Mouse (Mus musculus) neural tube, embryonic 10.5 days (tissue): ENCODE measurements at regions not wholly inside any gene's neighbourhood (a gene's known extent, or its start where the extent isn't known, plus 50 kb on each side); places are given as distances from the start of the nearest gene placed in this dataset.

ENCODE experiments used
- DNase-seq: peaks from one replicate; pipeline ENCODE4 v3.0.0-alpha.2; 2017; ENCODE audit warnings: low spot score; ENCODE audit errors: extremely low spot score

DNA sequence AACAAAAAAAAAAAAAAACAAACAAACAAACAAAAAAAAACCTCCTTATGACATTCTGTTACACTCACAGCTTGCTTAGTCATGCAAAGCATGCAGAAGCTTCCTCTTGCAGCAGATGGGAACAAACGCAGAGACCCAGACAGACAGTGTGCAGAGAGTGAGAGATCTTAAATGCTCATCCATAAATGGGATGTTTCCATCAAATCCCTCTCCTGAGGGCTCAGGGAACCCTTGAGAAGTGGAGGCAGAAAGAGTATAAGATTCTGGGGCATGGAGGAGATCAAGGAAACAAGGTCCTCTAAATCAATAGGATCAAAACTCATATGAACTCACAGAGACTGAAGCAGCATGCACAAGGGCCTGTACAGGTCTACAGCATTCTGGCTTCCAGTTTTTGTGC, 52.5 kb downstream of the Adm start:
- no peak for DNase-seq

DNA sequence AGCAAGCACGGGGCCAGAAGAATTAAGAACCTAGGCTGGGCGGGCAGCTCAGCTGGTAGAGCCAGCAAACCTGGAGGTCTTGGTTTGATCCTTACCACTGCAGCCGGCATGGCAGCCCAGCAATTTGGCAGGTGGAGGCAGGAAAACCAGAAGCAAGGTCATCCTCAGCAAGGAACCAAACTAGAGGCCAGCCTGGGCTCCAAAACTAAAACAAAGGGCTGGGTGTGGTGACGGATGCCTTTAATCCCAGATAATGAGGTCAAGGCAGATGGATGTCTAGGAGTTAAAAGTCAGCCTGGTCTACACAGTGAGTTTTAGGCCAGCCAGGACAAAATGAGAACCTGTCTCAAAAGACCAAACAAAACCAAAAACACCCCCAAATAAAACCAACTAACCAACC, 55.5 kb downstream of the Adm start:
- DNase-seq: no peak

DNA sequence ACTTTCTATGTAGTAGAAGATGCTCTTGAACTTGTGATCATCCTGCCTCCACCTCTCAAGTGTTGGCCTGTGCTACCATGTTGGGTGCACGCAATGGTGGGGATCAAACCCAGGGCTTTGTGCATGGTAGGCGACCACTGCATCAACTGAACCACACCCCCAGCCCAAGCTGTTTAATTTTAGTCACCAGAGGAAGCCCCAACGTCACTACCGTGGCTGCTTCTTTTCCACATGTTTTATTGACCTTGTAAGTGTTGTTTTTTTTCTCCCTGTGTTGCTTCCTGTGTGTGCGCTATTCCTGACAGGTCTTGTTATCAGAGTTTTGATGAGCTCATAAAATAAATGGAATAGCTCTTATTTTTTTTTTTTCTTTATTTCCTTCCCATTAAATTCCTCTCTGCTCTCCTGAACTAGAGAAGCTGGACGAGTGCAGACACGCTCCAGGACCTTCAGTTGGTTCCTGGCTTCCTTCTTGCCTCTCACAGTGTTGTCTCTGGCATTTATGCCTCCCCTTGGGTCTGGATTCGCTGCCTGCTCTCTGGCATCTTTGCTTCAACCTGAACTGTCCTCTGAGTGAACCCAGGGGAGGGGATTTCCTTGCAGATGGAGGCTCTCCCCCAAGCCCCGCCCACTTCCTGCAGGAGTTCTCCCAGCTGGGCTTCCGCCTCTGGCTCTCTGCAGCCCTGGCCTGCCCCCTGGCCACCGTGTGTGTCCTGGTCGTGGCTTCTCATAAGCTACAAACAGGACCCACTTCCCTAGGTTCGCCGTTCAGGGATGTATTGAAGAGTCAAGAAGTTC, 61.6 kb downstream of the Adm start:
- DNase-seq: peak; percentile 79

DNA sequence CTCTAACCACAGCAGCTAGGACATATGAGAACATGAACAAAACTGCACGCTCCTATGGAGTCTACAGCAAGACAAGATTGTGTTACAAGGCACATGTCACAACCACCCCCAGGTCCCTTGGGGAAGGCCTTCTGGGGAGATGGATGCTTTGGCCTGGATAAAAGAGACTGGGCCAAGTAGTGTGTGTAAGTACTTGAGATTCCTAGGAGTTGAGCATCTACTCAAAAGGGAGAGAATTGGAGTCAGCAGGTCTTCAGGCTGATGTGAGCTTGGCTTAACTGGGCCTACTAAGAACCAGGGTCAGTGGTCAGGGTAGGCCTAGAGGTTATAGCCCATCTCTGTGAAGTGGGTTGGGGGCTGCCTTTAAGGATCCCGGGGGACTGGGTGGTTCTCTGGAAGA, 62.8 kb downstream of the Adm start:
- DNase-seq: no peak

DNA sequence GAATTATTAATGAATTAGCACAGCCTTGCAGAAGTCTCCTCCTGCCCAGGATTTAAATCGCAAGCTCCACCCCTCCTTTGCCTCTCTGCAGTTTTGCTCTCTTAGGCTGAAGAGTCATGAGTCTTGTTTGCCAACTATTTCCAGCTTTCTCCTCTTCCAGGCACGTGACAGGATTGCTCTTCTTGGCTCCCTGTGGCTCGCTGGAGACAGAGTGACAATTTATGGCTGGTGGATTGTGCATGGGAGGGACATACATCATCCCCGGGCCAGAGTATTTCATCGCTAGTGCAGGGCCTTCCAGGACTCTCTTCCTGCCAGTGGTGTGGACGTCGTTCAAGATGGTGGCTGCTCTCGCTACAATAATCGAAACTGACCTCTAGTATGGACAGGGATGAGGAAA, 63.4 kb downstream of the Adm start:
- no peak for DNase-seq

DNA sequence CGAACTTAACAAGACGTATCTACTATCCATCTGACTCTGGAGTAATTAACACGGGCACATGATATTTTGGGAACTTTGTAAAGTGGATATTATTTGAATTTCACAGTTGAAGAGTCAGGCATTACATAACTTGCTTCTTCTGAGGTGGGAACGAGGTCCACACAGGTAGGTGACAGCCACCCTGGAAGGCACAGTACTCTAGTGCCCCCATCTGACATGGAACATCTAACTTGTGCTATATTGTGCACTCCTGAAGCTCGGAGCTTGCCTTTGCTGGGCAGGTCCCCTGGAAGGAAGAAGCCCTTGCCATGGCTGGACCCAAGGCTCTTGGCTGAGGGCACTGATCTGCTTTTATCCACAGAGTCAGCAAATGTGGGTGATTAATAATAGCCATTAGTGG, 66.8 kb downstream of the Adm start:
- no peak for DNase-seq

DNA sequence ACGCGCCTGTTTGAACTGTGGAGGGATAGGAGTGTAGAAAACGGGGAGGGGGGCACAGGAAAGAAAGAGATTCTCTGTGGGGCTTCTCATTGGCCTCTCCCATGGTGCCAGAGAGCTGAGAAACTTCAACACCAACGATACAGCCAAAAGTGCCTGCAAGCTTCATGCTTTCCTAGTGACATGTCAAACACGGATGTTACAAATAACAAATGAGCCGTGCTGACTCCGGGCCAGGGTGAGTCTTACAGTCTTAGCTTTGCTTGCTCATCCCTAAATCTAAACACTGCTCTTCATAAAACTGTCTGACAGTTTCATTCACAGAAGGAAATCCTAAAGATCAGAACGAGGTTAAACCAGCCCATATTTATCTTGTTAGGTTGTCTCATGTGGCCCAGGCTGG, 68.3 kb downstream of the Adm start:
- no peak for DNase-seq

DNA sequence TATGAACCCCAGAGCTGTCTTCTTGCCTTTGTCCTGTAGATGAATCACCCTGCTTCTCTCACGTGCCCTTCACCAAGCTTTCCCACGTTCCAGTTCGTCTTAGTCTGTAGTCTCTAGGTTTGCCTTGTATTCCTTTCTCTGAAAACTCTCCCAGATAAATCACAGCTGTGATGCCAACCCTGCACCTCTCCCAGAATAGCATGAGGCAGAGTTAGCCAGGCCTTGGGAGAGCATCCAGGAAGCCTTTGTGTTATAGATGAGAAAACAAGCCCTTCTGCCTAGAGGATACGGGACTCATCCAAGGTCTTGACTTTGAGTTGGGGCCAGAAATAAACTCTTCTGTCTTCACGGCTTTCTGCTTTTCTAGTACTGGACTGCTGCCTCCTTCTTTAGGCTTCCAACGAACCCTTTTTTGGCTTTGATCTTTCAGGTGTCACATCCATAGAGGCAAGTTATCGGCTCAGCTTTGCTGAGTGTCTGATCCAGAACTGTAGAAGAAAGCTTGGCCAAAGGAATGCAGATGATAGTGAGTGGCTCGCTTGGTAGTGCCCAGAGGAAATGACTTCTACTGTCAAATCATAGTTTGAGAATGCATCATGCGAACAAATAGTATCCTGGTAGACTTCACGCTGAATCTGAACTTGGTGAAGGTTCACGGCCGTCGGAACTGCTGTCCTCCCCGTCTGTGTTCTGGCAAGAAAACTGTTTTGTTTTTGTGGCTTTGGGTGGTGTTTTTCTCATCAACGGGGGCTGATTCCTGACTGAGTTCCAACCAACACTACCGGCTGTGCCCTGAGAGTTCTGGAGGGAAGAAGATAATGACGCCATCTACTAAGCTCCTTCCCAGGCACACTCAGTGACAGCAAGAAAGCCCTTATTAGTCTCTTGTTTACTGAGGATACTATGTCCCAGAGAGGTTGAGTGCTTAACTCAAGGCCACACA, 69.5 kb upstream of the Ampd3 start:
- no peak for DNase-seq

DNA sequence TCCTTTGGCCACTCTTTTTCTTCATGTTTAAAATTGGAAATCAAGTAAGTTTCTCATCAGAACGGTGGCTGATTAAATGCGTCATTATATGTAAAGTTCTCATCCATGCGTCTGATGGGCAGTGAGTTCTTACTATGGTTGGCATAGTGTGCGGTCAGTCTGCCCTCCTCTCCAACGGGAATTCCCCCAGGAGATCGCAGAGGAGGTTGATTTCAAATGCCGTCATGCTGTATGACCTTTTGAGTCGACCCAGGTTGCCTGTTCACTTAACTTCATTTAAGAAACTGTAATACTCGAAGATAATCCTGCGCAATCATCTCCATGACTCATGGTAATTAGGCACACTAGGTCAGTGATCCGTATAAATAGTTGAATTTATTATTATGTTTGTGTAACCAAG, 68.4 kb upstream of the Ampd3 start:
- no peak for DNase-seq

DNA sequence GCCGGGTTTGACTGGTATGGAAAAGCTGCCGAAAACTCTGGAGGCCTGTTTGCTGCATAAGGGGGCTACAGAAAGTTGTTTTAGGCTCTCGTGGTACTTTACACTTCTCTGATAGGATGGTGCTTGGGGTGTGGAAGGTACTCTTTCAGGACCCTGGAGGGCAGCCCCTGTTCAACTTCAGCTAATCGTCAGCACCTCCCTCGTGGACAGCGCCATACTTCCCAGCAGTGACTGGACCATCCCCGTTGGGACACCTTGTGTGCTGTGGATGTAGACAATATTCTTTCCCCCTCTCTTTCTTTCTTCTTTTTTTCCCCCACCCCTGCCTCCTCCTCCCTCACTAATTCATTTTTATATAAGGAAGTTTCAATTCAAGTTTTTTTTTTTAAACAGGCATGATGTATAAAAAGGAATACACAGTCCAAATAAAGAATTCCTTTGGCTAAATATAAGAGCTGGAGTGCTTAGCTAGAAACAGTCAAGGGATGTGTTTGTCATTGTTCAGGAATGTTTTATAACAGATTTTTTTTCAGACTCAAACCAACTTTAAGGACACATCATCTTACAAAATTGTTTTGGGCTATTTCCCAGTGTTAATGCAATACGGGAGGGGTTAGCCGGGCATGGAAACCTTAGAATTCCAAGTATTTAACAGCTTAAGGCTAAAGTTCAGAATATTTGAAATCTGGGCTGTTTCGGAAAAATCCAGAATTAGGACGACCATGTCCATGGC, 66.2 kb upstream of the Ampd3 start:
- DNase-seq: peak; percentile 63

DNA sequence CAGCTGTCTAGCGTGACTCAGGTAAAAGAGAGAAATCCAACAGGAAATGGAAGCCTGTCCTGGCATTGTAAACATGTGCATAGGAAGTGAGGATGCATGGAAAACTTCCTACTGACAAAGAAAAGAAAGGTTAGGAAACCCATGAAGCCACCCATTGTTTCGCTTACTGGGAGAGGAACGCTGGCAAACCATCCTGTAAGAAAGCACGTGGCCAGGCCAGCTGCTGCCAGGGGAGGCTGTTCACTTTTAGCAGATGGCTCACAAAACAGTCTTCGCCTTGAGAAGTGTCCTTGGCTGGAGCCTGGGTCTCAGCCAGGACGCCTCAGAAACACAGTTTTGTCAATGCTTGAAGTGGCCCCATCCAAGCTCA, 65.6 kb upstream of the Ampd3 start:
- DNase-seq: no peak

DNA sequence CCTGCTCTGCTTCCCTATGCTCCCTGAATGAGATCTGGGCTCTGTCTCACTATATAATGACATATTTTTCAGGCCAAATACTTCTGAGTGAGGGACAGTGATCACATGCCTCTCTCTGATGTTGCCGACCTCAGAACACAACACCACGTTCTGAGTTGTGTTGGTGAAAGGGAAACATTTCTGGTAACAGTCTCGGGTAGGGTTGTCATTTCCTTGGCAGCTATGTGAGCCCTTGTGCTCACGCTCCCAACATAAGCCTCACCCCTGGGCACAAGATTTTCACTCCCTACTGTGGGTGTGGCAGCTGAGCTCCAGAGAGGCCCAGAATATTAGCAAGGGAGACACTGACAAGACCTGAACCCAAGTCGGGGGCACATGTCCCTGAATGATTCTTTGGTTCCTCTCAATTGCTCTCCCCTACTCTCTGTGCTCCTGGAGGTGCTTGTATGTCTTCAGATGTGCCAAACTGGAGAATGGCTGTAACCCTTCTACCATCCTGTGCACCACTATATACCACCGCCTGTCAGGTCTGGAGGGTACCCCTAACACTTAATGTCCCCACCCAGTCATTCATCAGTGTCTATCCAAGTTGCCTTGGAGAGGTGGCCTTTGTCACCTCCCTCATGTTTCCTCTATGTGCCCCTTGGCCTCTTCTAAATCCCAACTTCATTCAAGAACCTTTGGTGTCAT, 62.5 kb upstream of the Ampd3 start:
- no peak for DNase-seq

DNA sequence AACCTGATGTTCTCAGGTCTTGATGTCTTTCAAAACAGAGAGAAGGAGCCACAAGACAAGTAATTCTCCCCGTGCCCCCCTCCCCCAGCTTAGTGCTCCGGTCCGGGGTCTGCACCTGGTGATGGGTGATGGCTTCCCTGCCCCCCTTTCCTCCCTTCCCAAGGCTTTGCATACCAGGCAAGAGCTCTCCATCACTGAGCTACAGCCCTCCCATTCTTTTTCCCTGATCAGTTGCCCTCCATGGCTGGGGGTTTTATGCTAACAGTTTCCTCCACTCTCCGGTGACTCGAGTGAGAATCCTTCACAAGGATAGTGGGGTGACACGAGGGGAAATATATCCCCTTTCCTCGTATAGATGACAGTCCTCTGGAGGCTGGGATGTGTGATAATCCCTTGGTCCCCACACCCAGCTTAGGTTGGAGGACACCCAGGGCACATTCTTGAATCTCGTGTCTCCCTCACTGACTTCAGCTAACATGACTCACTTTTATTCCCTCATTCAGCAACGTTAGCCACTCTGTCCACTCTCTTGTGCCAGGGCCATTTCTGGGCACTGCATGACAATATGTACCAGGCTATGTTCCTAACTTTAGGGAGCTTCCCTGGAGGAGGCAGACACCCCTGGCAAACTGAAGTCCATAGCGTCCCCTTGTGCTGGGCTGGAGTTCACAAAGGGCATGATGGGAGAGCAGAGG, 61.9 kb upstream of the Ampd3 start:
- DNase-seq: no peak

DNA sequence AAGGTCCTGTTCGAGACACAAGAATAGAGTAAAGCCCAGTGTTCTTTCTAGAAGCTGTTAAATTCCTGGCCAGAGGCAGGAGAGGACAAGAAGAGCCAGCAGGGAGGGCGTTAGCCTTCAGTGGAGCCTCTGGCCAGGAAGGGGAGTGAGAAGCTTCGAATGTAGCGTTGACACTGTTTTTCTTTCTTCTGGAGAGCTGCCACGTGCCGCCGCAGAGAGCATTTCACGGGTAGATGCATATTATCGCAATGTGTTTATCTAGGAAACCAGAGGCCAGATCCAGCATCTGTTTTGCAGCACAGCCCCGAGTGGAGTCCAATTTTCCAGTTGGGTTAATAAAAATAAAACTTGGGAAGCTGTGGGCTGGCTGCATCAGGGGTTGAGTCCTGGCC, 61.3 kb upstream of the Ampd3 start:
- no peak for DNase-seq

DNA sequence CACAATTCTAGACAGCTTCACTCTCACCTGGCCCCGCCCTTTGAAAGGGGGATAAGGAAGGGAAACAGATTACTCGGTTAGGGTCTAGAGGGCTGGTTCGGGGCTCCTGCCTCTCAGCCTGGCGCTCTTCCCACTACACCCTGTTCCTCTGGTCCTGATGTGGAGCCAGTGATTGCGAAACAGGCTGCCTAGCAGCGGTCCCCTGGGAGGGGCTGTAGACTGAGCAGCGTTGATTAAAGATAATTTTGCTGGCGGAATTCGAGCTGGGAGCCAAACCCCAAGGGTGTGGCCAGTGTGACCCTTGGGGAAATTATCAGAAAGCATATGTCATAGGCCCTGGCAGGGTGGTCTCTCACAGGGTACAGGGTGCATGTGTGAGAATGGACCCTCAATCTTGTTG, 59.9 kb upstream of the Ampd3 start:
- DNase-seq: no peak

DNA sequence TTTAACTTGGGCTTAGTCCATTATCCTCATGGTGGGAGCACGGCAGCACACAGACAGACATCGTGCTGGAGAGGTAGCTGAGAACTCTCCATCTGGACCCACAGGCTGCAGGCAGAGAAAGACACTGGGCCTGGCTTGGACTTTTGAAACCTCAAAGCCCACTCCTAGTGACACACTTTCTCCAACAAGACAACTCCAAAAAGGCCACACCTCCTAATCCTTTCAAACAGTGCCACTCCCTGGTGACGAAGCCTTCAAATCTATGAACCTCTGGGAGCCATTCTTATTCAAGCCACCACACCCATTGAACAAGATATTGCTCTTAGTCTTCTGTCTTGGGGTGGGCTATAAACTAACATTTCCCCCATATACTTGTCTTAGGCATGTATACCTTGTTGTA, 59.2 kb upstream of the Ampd3 start:
- DNase-seq: no peak

DNA sequence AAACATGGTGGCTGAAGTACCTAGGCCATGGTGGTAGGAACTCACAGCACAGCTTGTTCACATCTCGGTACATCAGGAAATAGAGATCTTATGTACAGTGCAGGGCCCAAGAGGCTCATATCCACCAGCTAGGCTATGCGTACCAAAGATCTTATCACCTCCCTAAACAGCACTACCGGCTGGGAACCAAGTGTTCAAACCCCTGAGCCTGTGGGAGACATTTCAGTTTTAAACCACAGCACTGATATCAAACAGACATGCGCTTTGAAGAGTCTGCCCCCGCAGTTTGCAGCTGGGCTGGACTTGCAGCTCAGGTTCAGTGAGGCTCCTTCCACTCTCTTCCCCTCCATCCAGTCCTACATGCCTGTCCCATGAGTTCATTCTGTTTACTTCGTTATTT, 58.4 kb upstream of the Ampd3 start:
- no peak for DNase-seq

DNA sequence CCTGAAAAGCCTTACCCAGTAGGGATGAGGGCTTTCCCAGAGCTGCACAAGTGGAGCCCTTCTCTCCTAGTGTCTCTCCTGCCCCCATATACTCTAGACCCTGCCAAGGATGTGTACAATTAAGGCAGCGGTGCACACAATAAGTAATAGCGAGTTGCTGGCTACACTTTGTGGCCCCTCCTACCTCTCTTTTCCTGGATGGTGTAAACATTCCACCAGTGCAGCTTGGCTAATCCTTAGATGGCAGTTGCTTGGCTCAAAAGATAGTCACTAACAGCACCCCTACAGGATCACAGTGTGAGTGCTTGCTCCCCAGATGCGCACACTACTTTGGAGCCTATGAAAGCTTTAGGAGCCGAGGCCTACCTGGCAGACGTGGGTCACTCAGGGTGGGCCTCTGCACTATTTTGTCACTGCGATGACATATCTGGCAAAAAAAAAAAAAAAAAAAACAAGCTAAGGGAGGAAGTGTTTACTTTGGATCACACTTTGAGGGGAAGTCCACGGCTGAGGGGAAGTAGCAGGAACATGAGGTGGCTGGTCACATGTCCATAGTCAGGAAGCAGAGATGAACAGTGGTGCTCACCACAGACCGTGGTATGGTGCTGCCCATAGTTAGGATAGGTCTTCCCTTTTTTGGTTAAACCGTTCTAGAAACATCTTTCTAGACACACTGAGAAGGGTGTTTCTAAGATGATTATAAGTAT, 57.6 kb upstream of the Ampd3 start:
- no peak for DNase-seq

DNA sequence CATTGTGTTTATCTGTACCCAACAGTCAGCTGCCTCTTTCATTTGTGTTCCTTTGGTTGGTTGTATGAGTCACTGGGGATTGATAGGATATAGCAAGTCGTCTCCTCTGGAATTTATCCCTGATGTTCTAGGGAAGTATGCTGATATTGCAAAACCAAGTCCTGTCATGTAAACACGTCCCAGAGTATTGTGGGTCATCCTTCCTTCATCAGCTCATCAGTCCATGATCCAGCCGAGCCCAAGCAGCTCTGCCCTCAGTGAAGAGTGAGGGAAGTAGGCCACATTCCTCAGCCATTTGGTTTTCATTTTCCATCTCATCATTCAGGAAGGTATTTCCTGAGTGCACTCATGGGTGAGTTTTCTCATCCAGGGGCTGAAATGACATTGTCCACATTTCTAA, 54.3 kb upstream of the Ampd3 start:
- no peak for DNase-seq

DNA sequence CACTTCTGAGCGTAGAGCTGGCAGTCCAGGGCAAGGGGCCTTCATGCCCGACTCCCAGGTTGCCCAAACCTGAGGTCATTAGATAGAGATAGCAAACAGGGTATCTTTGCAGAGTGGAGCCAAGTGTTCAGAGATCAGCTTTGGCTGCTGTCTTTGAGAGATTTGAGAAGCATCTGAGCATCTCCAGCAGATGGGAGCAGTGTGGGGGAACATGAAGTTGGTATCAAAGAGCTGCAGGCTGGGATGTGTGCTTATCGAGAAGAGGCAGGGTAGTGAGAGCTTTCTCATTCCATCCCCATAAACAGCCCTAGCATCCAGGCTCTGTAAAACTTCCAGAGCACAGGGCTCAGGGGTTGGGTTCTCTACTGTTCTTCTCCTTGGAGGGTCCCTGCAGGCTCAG, 52.9 kb upstream of the Ampd3 start:
- DNase-seq: no peak
